Mouse (Mus musculus) hindbrain, postnatal 0 days (tissue): ENCODE results near the gene Tmem206. TPM values are rescaled to one million over a fixed set of nuclear protein-coding genes. Genes with fewer than 3 reads are reported as not detected.

ENCODE experiments used
- ATAC-seq: fragments of 200-750 bp; cut with Nextera tagmentation; 2 replicates; pipeline ENCODE4 v1.8.0; 2017; ENCODE audit warnings: mild to moderate bottlenecking, moderate TSS enrichment, moderate library complexity
- DNase-seq: peaks from one replicate; pipeline ENCODE4 v3.0.0-alpha.2; 2015; ENCODE audit warnings: low spot score
- H3K27ac ChIP-seq: fragments of 300-500 bp; sonication (generic); 2 replicates; pipeline ENCODE4 v1.5.1; 2014; ENCODE audit warnings: mild to moderate bottlenecking
- H3K27me3 ChIP-seq: fragments of 300-500 bp; sonication (generic); 2 replicates; pipeline ENCODE4 v1.6.1; 2014; ENCODE audit warnings: low read length, mixed read lengths; ENCODE audit not compliant: insufficient read depth
- H3K36me3 ChIP-seq: fragments of 300-500 bp; sonication (generic); 2 replicates; pipeline ENCODE4 v1.6.1; 2014; ENCODE audit warnings: low read length, mixed read lengths; ENCODE audit not compliant: insufficient read depth
- H3K4me1 ChIP-seq: fragments of 300-500 bp; sonication (generic); 2 replicates; pipeline ENCODE4 v1.6.1; 2014; ENCODE audit warnings: antibody characterized with exemption, low read length, mixed read lengths; ENCODE audit not compliant: insufficient read depth
- H3K4me2 ChIP-seq: fragments of 300-500 bp; sonication (generic); 2 replicates; pipeline ENCODE4 v1.6.1; 2014; ENCODE audit warnings: low read depth, mild to moderate bottlenecking, low read length, moderate library complexity, mixed read lengths
- H3K4me3 ChIP-seq: fragments of 300-500 bp; sonication (generic); 2 replicates; pipeline ENCODE4 v1.5.1; 2014; ENCODE audit warnings: low read length
- H3K9ac ChIP-seq: fragments of 300-500 bp; sonication (generic); replicated peaks from 2 replicates; pipeline ENCODE4 v1.6.1; 2014; ENCODE audit warnings: mild to moderate bottlenecking, low read length, moderate library complexity, mixed read lengths
- H3K9me3 ChIP-seq: fragments of 300-500 bp; sonication (generic); 2 replicates; pipeline ENCODE4 v1.6.1; 2016; ENCODE audit warnings: low read length, mixed read lengths
- CTCF ChIP-seq: IDR thresholded peaks from 2 replicates; pipeline ENCODE4 v1.5.1; 2016; ENCODE audit warnings: antibody characterized with exemption, control low read depth, low read depth
- WGBS: fragments of 180-500 bp; shearing (Covaris S2); extraction: QIAGEN DNeasy Blood & Tissue Kit; methylation state at CpG from one replicate; pipeline ENCODE4 v1.1.7; 2014; 5-methylcytosine and 5-hydroxymethylcytosine counted together
- polyA plus RNA-seq: library from polyadenylated mRNA; unstranded; fragments of >200 nt; fragmentation: Nextera tagmentation; extraction: Ambion mirVana; gene quantifications from 2 replicates; pipeline ENCODE4 v1.2.1, GENCODE M21; 2015
- total RNA-seq: library from RNA; depleted of rRNA; stranded (reverse); fragments of >200 nt; gene quantifications from 2 replicates; pipeline ENCODE4 v1.2.3, GENCODE M21; 2014

The Tmem206 gene
- total and polyA plus RNA-seq, 2 experiments from 2014 or later: 22.5 to 23.2 TPM

DNA sequence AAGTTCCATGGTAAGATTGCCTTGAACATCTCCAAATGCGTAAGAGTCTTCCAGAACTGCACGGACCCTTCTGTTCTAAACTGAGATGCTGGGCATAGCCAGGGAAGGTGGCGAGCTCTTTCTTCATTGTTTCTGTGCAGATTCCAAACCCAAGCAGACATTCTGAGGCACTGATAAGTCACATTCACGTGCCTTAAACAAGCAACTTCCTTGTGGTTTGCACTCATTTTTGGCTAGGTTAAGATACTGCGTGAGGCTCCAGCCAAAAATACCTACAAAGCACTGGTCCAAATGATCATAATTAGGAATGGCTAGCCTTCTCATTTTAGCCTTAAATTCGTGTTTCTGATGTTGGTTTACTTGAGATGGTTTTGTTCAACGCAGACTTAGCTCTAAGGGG lies 33.8 kb downstream of the Tmem206 start:
- whole genome bisulfite sequencing: 90% methylated on average over 7 of the region's 7 CpGs
- no peak for DNase-seq

DNA sequence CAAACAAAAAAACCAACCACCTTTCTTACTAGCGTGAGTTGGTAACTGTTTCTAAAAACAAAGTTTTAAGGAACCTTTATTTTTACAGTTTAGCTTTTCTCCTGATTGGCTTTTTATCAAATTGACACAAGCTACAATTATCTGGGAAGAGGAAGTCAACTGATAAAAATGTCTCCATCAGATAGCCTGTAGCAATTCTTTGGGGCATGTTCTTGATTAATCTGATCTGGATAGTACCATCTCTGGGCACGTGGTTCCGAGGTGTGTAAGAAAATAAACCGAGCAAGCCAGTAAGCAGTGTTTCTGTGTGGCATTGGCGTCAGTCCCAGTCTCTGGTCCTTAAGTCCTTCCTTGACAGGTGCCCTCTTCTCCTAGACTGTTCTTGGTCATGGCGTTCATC lies 36.7 kb downstream of the Tmem206 start:
- ATAC-seq: no peak
- 87% methylated on average over 6 of the region's 6 CpGs for WGBS

More for the DNA sequence above, 33.8 kb downstream of the Tmem206 start:
- no peaks in the 10 kb centered on the region for H3K4me1 ChIP-seq
- H3K27me3 ChIP-seq: no peaks in the 10 kb centered on the region
- no peak overlapping the region for H3K9ac ChIP-seq
- no peak overlapping the region for H3K4me2 ChIP-seq
- no peaks in the 10 kb centered on the region for H3K9me3 ChIP-seq
- H3K4me3 ChIP-seq: no peak overlapping the region
- H3K27ac ChIP-seq: no peak overlapping the region
- no peak for TF ChIP-seq CTCF
- peaks cover 12% of the 10 kb centered on the region; the same call in 1 of the 2 replicates for H3K36me3 ChIP-seq
- ATAC-seq: no peak

DNA sequence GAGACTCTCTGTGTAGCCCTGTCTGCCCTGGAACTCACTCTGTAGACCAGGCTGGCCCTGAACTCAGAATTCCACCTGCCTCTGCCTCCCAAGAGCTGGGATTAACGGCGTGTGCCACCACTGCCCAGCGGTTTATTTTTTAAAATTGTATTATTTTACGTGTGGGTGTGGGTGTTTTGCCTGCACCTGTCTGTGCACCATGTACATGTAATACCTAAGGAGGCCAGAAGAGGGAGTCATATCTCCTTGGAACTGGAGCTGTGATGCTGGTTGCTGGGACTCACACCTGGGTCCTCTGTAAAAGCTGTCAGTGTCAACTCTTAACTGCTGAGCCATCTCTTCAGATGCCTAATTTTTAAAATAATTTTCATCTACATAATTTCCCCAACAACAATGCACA lies 38.8 kb downstream of the Tmem206 start:
- Histone ChIP-seq H3K9me3 (no peaks in the 10 kb centered on the region), H3K4me1 (no peaks in the 10 kb centered on the region), H3K27me3 (no peaks in the 10 kb centered on the region), H3K27ac (no peak overlapping the region), H3K9ac (no peak overlapping the region), H3K4me3 (no peak overlapping the region), H3K4me2 (no peak overlapping the region), H3K36me3 (no peaks in the 10 kb centered on the region; the same call in 1 of the 2 replicates)
- DNase-seq: no peak
- ATAC-seq: no peak
- WGBS: 84% methylated on average over 4 of the region's 4 CpGs
- TF ChIP-seq CTCF: peak; percentile 43

More for the DNA sequence above, 36.7 kb downstream of the Tmem206 start:
- Histone ChIP-seq H3K4me1 (no peaks in the 10 kb centered on the region), H3K4me3 (no peak overlapping the region), H3K27me3 (no peaks in the 10 kb centered on the region), H3K9ac (no peak overlapping the region), H3K9me3 (no peaks in the 10 kb centered on the region), H3K4me2 (no peak overlapping the region), H3K36me3 (peaks cover 4% of the 10 kb centered on the region; the same call in 1 of the 2 replicates), H3K27ac (no peak overlapping the region)
- no peak for DNase-seq
- TF ChIP-seq CTCF: no peak

DNA sequence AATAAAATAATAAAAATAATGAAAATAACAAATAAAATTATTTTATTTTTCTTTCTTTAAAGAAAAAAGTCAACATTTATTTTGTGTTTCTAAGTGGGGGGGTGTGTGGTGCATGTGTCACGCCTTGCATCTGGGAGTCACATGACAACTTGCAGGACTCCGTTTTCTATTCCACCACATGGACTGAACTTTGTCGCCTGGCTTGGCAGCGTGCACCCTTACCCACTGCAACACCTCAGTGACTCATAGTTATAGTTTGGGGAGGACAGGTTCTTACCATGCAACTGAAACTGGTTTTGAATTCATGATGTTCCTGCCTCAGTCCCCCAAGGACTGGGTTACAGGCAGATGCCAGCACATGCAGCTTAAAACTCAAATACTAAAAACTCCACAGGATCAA lies 42.5 kb downstream of the Tmem206 start:
- Histone ChIP-seq H3K36me3 (no peaks in the 10 kb centered on the region), H3K4me1 (no peaks in the 10 kb centered on the region), H3K27ac (no peak overlapping the region), H3K27me3 (no peaks in the 10 kb centered on the region), H3K4me2 (no peak overlapping the region), H3K9me3 (no peaks in the 10 kb centered on the region), H3K4me3 (no peak overlapping the region), H3K9ac (no peak overlapping the region)
- ATAC-seq: no peak
- DNase-seq: no peak
- WGBS: 91% methylated on average over 4 of the region's 4 CpGs
- TF ChIP-seq CTCF: no peak

DNA sequence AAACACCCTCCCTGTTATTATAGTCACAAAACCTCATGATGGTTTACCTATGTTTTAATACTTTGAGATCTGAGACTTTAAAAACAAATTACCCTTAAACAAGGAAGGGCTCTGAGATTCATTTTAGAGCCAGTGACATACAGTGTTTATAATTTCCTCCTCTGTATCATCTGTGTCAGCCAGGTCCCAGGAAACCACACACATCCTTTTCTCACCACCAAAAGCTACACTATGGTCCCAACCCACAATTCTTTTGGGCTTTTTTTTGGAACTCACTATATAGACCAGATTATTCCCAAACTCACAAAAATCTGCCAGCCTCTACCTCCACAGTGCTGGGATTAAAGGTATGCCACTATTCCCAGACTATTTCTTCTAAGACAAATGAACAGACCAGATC lies 43.4 kb downstream of the Tmem206 start:
- Histone ChIP-seq H3K4me2 (no peak overlapping the region), H3K27me3 (no peaks in the 10 kb centered on the region), H3K27ac (no peak overlapping the region), H3K4me1 (no peaks in the 10 kb centered on the region), H3K4me3 (no peak overlapping the region), H3K9ac (no peak overlapping the region), H3K9me3 (no peaks in the 10 kb centered on the region), H3K36me3 (no peaks in the 10 kb centered on the region)
- DNase-seq (no peak), ATAC-seq (no peak)
- no peak for TF ChIP-seq CTCF

DNA sequence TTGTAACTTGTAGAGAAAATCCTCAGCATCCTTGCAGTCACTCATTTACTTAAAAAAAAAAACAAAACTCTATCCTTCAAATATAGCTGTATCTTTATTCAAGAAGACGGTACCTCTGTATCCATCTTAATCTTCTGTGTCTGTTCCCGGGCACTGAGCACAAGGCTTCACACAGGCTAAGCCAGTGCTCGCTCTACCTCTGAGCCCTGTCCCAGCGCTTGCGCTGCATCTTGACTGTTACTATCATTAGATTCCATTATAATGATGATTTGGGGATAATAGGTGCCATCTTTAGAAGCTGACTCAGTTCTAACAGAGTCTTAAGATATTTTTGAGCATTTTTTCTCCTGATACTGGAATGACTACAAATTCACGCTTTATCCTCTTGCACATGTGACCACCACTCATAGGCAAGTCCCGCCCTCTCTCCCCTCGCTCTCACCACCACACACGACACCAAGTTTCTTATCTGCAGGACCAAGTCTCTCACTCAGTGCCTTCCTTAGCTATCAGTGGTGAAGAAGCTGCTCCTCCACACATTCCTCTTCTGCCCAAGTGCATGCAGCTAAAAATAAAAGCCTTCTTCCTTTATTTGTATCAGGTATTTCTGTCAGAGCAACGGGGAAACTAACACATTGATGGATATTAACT lies 49.4 kb downstream of the Tmem206 start:
- Histone ChIP-seq H3K4me1 (no peaks in the 10 kb centered on the region), H3K9me3 (no peaks in the 10 kb centered on the region), H3K4me3 (no peak overlapping the region), H3K27me3 (no peaks in the 10 kb centered on the region), H3K36me3 (no peaks in the 10 kb centered on the region), H3K4me2 (no peak overlapping the region), H3K27ac (no peak overlapping the region), H3K9ac (no peak overlapping the region)
- 90% methylated on average over 10 of the region's 10 CpGs for WGBS
- no peak for ATAC-seq
- TF ChIP-seq CTCF: no peak
- DNase-seq: no peak

- 93% methylated on average over 5 of the region's 5 CpGs for WGBS
- TF ChIP-seq CTCF: no peak
- no peak overlapping the region for H3K4me3 ChIP-seq
- H3K4me1 ChIP-seq: no peaks in the 10 kb centered on the region
- H3K36me3 ChIP-seq: no peaks in the 10 kb centered on the region
- DNase-seq (no peak), ATAC-seq (no peak)
- H3K9ac ChIP-seq: no peak overlapping the region
- no peaks in the 10 kb centered on the region for H3K9me3 ChIP-seq
- H3K4me2 ChIP-seq: no peak overlapping the region
- H3K27me3 ChIP-seq: no peaks in the 10 kb centered on the region
- H3K27ac ChIP-seq: no peak overlapping the region
These were observed 49.9 kb downstream of the Tmem206 start for GRCm38 (mm10) chr1:191375644-191375998.
